Mouse (Mus musculus) forebrain, postnatal 0 days (tissue): ENCODE measurements around the gene Foxd1. TPM values are rescaled to one million over a fixed set of nuclear protein-coding genes. Genes with fewer than 3 reads are reported as not detected.
A peak's percentile ranks its signal among the peaks of the same experiment; 100 is the strongest.

ENCODE experiments used
- ATAC-seq: fragments of 200-750 bp; cut with Nextera tagmentation; 2 replicates; pipeline ENCODE4 v1.8.0; 2017; ENCODE audit warnings: mild to moderate bottlenecking, moderate library complexity
- DNase-seq: peaks from one replicate; pipeline ENCODE4 v3.0.0-alpha.2; 2015
- H3K27ac ChIP-seq: fragments of 300-500 bp; sonication (generic); 2 replicates; pipeline ENCODE4 v1.5.1; 2014; ENCODE audit warnings: low read depth, mild to moderate bottlenecking, antibody characterized with exemption, low read length, moderate library complexity, mixed read lengths
- H3K27me3 ChIP-seq: fragments of 300-500 bp; sonication (generic); 2 replicates; pipeline ENCODE4 v1.6.1; 2014; ENCODE audit warnings: mild to moderate bottlenecking, low read length, mixed read lengths; ENCODE audit not compliant: insufficient read depth
- H3K36me3 ChIP-seq: fragments of 300-500 bp; sonication (generic); 2 replicates; pipeline ENCODE4 v1.6.1; 2014; ENCODE audit warnings: mild to moderate bottlenecking, moderate library complexity; ENCODE audit not compliant: insufficient read depth
- H3K4me1 ChIP-seq: fragments of 300-500 bp; sonication (generic); 2 replicates; pipeline ENCODE4 v1.6.1; 2014; ENCODE audit warnings: antibody characterized with exemption; ENCODE audit not compliant: insufficient read depth
- H3K4me2 ChIP-seq: fragments of 300-500 bp; sonication (generic); 2 replicates; pipeline ENCODE4 v1.6.1; 2014; ENCODE audit warnings: low read depth, mild to moderate bottlenecking, moderate library complexity
- H3K4me3 ChIP-seq: fragments of 300-500 bp; sonication (generic); 2 replicates; pipeline ENCODE4 v1.5.1; 2014; ENCODE audit warnings: low read depth, low read length, mixed read lengths
- H3K9ac ChIP-seq: fragments of 300-500 bp; sonication (generic); 2 replicates; pipeline ENCODE4 v1.6.1; 2014; ENCODE audit warnings: mild to moderate bottlenecking
- H3K9me3 ChIP-seq: fragments of 300-500 bp; sonication (generic); 2 replicates; pipeline ENCODE4 v1.6.1; 2016; ENCODE audit warnings: low read length
- CTCF ChIP-seq: sonication (generic); IDR thresholded peaks from 2 replicates; pipeline ENCODE4 v1.5.1; 2016; ENCODE audit warnings: antibody characterized with exemption, control low read depth, low read depth
- WGBS: fragments of 180-500 bp; shearing (Covaris S2); extraction: QIAGEN DNeasy Blood & Tissue Kit; methylation state at CpG from one replicate; pipeline ENCODE4 v1.1.7; 2014; 5-methylcytosine and 5-hydroxymethylcytosine counted together
- polyA plus RNA-seq: library from polyadenylated mRNA; unstranded; fragments of >200 nt; fragmentation: Nextera tagmentation; extraction: Ambion mirVana; gene quantifications from 2 replicates; pipeline ENCODE4 v1.2.1, GENCODE M21; 2015
- total RNA-seq: library from RNA; depleted of rRNA; stranded (reverse); fragments of >200 nt; gene quantifications from 2 replicates; pipeline ENCODE4 v1.2.3, GENCODE M21; 2014

Gene Foxd1
- total and polyA plus RNA-seq, 2 experiments from 2014 or later: 0.86 to 2.0 TPM

DNA sequence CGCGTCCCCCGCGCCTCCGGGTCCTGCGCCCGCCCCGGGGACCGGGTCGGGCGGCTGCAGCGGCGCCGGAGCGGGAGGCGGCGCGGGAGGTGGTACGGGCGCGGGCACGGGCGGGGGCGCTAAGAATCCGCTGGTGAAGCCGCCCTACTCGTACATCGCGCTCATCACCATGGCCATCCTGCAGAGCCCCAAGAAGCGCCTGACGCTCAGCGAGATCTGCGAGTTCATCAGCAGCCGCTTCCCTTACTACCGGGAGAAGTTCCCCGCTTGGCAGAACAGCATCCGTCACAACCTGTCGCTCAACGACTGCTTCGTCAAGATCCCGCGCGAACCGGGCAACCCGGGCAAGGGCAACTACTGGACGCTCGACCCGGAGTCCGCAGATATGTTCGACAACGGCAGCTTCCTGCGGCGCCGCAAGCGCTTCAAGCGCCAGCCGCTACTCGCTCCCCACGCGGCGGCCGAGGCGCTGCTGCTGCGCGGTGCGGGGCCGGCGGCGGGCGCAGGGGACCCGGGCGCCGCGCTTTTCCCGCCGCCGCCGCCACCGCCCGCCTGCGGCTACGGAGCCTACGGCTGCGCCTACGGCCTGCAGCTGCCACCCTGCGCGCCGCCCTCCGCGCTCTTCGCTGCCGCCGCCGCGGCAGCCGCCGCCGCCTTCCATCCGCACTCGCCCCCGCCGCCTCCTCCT, 973 bp downstream of the Foxd1 start:
- DNase-seq: peak; percentile 61
- Histone ChIP-seq H3K4me2 (peak overlapping the region; percentile 55), H3K27me3 (peaks cover 69% of the 10 kb centered on the region), H3K36me3 (no peaks in the 10 kb centered on the region), H3K9ac (peak overlapping the region; percentile 18; the same call in 1 of the 2 replicates), H3K4me1 (0 out of 2 replicates have a peak, but pooled peaks cover 4% of the 10 kb centered on the region), H3K4me3 (peak overlapping the region; percentile 34), H3K27ac (no peak overlapping the region), H3K9me3 (no peaks in the 10 kb centered on the region)
- under 1% methylated on average over 76 of the region's 102 CpGs for WGBS
- peak; percentile 59 for ATAC-seq
- TF ChIP-seq CTCF: no peak

DNA sequence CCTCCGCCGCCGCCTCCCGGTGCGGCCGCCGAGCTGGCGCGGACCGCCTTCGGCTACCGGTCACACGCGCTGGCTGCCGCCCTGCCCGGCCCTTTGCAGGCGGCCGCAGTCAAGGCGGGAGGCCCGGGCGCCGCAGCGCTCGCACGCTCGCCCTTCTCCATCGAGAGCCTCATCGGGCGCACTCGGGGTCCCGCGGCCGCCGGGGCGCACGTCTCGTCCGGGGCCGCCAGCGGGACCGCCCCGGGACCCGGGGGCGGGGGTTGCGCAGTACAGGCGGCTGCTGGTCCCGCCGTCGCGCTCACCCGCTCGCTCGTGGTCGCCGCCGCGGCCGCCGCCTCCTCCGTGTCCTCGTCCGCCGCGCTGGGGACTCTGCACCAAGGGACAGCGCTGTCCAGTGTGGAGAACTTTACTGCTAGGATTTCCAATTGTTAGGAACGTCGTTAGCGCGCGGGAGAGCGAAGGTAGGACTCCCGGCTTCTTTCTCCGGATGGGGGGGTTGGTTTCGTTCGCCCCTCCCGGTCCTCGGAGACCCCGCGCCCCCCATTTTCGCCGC, 1.6 kb downstream of the Foxd1 start:
- Histone ChIP-seq H3K9me3 (no peaks in the 10 kb centered on the region), H3K27me3 (peaks cover 69% of the 10 kb centered on the region), H3K9ac (0 out of 2 replicates have a peak overlapping the region, but pooled peaks have one; percentile 18), H3K4me3 (peak overlapping the region; percentile 34), H3K27ac (no peak overlapping the region), H3K4me2 (peak overlapping the region; percentile 55), H3K36me3 (no peaks in the 10 kb centered on the region), H3K4me1 (0 out of 2 replicates have a peak, but pooled peaks cover 4% of the 10 kb centered on the region)
- DNase-seq (peak; percentile 19), ATAC-seq (no peak)
- WGBS: under 1% methylated on average over 52 of the region's 81 CpGs
- TF ChIP-seq CTCF: no peak

DNA sequence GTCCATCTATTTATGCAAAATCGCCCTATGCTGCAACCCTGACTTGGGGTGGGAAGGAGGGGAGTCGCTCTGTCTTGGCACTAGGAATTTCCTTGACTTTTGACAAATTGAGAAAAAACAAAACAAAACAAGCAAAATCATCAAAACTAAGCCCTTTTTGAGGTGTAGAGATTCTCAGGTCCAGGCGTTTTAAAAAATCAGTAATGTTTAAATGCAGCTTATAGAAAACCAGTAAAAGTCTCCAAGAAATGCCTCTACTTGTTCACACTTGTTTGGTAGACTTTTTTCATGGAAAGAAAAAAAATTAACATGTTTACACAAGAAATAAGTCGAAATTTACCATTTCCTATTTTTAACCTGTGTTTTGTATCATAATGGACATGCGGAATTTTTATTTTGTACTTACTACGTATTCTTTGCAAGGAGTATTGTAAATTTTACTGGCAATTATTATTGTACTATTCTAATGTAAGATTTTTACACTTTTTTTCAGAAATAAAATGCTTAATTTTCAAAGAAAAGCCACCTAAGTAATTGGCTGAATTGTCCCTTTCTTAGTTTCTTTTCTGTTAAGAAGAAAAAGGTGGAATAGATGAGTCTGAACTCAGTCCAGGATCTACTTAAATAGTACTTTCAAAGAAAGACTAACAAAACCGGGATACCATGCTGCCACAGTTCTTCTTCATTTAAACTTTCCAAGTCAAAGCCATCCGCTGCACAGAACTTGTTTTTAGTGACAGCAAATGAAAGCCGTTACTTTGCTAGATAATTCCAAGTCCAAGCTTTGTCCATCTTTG, 2.3 kb downstream of the Foxd1 start:
- 0 out of 2 replicates have a peak, but pooled peaks cover 4% of the 10 kb centered on the region for H3K4me1 ChIP-seq
- H3K36me3 ChIP-seq: no peaks in the 10 kb centered on the region
- H3K27ac ChIP-seq: no peak overlapping the region
- ATAC-seq: no peak
- no peaks in the 10 kb centered on the region for H3K9me3 ChIP-seq
- TF ChIP-seq CTCF: no peak
- DNase-seq: peak; percentile 61
- no peak overlapping the region for H3K4me2 ChIP-seq
- H3K9ac ChIP-seq: no peak overlapping the region
- H3K27me3 ChIP-seq: peaks cover 69% of the 10 kb centered on the region
- H3K4me3 ChIP-seq: peak overlapping the region; percentile 34; the same call in 1 of the 2 replicates
- WGBS: 6% methylated on average over 9 of the region's 9 CpGs

DNA sequence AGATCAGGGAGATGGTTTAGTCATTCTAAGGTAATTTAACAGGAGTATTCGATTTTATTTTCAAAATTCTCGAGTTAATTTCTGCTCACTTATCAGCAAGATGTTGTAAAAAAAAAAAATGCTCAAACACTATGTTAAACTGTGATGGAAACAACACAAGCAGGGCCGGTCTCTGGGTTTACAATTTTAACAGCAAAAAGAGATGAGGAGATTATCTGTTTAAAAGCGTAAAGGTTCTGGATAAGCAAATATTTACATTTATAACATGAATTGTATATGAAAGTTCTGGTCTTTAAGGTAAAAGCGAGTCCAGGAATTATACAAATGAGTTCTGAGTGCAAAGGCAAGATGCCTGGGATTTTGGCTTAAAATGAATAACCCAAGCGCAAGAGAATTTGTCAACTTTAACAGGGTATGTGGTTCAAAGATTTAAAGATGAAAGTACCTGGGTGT, 3.0 kb downstream of the Foxd1 start:
- H3K4me3 ChIP-seq: no peak overlapping the region
- no peaks in the 10 kb centered on the region for H3K9me3 ChIP-seq
- peak; percentile 62 for DNase-seq
- no peaks in the 10 kb centered on the region for H3K36me3 ChIP-seq
- TF ChIP-seq CTCF: no peak
- no peak overlapping the region for H3K9ac ChIP-seq
- no peak overlapping the region for H3K4me2 ChIP-seq
- peaks cover 66% of the 10 kb centered on the region for H3K27me3 ChIP-seq
- 7% methylated on average over 6 of the region's 6 CpGs for WGBS
- no peak for ATAC-seq
- H3K4me1 ChIP-seq: 0 out of 2 replicates have a peak, but pooled peaks cover 4% of the 10 kb centered on the region
- no peak overlapping the region for H3K27ac ChIP-seq

DNA sequence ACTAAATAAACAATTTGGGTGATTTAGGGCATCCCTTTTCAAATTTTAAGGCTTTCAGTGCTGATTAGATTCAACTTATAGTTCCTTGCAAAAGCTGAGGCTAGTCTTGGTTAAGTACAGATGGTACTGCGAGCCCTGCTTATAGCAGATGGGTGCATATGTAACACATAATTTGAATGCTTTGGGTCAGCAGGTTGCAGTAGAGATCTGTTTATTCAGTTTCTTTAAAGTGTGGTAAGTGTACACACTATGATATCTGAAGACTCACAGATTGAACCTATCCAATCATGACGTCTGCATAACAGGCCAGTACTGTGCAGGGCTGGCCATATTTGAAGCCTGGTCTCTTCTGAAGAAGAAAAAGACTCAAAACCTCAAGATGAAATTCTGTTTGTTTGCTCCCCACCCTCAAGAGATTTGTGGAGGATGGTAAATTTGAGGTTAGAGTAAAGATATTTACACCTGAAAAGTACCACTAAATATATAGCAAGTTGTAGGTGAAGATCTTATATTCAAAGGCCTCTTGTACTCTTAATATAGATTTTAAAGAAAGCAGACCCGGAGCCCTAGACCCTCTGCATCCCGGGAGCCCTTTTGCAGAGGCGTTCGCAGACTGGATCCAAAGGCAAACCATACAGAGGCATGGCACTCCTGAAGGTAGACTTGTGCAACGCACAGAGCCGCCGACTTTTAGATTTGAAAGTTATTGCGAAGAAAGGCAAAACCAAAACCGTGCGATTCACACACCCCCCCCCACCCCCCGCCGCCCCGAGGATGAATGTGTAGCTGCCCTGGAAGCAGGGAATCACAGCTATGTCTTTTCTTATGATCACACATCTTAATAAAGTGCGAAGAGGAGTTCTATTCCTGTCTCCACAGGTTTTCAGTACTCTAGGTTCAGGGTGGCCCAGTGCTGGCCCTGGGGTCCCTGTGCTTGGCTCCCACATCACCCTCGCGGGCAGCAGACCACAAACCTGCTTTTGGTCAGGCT, 3.7 kb downstream of the Foxd1 start:
- Histone ChIP-seq H3K9ac (no peak overlapping the region), H3K27ac (no peak overlapping the region), H3K27me3 (peaks cover 66% of the 10 kb centered on the region), H3K4me1 (0 out of 2 replicates have a peak, but pooled peaks cover 4% of the 10 kb centered on the region), H3K4me2 (no peak overlapping the region), H3K4me3 (no peak overlapping the region), H3K36me3 (no peaks in the 10 kb centered on the region), H3K9me3 (no peaks in the 10 kb centered on the region)
- no peak for TF ChIP-seq CTCF
- ATAC-seq (no peak), DNase-seq (peak; percentile 52)
- 4% methylated on average over 18 of the region's 18 CpGs for WGBS
